Mouse (Mus musculus): ENCODE results near the gene Olfr1014. TPM values are rescaled to one million over a fixed set of nuclear protein-coding genes. Genes with fewer than 3 reads are reported as not detected.

Olfr1014 gene
- not detected in 2 replicates for polyA plus RNA-seq (2012; ENCODE audit: low replicate concordance)

GRCm38 (mm10) chr2:85772413-85772812 is at the start of gene Olfr1014:
Gene Olfr1014, plus strand, starts transcription at chr2:85772713.

GRCm38 (mm10) chr2:85762666-85763065 is 9.8 kb upstream of the Olfr1014 start, which contains the start of gene Olfr1012:
Gene Olfr1012, minus strand, starts transcription at chr2:85762766.

GRCm38 (mm10) chr2:85766798-85767197 is 5.7 kb upstream of the Olfr1014 start, which contains the start of gene Olfr1013:
Gene Olfr1013, plus strand, starts transcription at chr2:85767098.

GRCm38 (mm10) chr2:85781717-85782116 is 9.2 kb downstream of the Olfr1014 start, which contains the start of gene Olfr1015:
Gene Olfr1015, plus strand, starts transcription at chr2:85782017.

GRCm38 (mm10) chr2:85802444-85802843 is 29.9 kb downstream of the Olfr1014 start, which contains the start of gene Olfr1016:
Gene Olfr1016, minus strand, starts transcription at chr2:85802544.

GRCm38 (mm10) chr2:85818179-85818578 is 45.7 kb downstream of the Olfr1014 start, which contains the start of gene Olfr1018:
Gene Olfr1018, plus strand, starts transcription at chr2:85818479.

Other genes starting within 250 kb of the Olfr1014 start
- gene Olfr996, start 193.5 kb upstream of the Olfr1014 start, polyA plus RNA-seq (2012; ENCODE audit: low replicate concordance): not detected in 2 replicates
- not detected in 2 replicates for gene Olfr998, start 183.8 kb upstream of the Olfr1014 start, polyA plus RNA-seq (2012; ENCODE audit: low replicate concordance)
- not detected in 2 replicates for gene Olfr1000, start 160.8 kb upstream of the Olfr1014 start, polyA plus RNA-seq (2012; ENCODE audit: low replicate concordance)
- gene Olfr1002, start 122.0 kb upstream of the Olfr1014 start, polyA plus RNA-seq (2012; ENCODE audit: low replicate concordance): not detected in 2 replicates
- not detected in 2 replicates for gene Olfr154, start 108.3 kb upstream of the Olfr1014 start, polyA plus RNA-seq (2012; ENCODE audit: low replicate concordance)
- not detected in 2 replicates for gene Olfr1006, start 93.9 kb upstream of the Olfr1014 start, polyA plus RNA-seq (2012; ENCODE audit: low replicate concordance)
- not detected in 2 replicates for gene Olfr1008, start 83.3 kb upstream of the Olfr1014 start, polyA plus RNA-seq (2012; ENCODE audit: low replicate concordance)
- not detected in 2 replicates for gene Olfr1009, start 57.3 kb upstream of the Olfr1014 start, polyA plus RNA-seq (2012; ENCODE audit: low replicate concordance)
- not detected in 2 replicates for gene Olfr1012, start 9.9 kb upstream of the Olfr1014 start, polyA plus RNA-seq (2012; ENCODE audit: low replicate concordance)
- not detected in 2 replicates for gene Olfr1013, start 5.6 kb upstream of the Olfr1014 start, polyA plus RNA-seq (2012; ENCODE audit: low replicate concordance)
- gene Olfr1015, start 9.3 kb downstream of the Olfr1014 start, polyA plus RNA-seq (2012; ENCODE audit: low replicate concordance): not detected in 2 replicates
- gene Olfr1016, start 29.8 kb downstream of the Olfr1014 start, polyA plus RNA-seq (2012; ENCODE audit: low replicate concordance): not detected in 2 replicates
- not detected in 2 replicates for gene Olfr1018, start 45.8 kb downstream of the Olfr1014 start, polyA plus RNA-seq (2012; ENCODE audit: low replicate concordance)
- gene Olfr1019, start 72.8 kb downstream of the Olfr1014 start, polyA plus RNA-seq (2012; ENCODE audit: low replicate concordance): not detected in 2 replicates
- not detected in 2 replicates for gene Olfr1020, start 74.3 kb downstream of the Olfr1014 start, polyA plus RNA-seq (2012; ENCODE audit: low replicate concordance)
- gene Olfr1022, start 95.9 kb downstream of the Olfr1014 start, polyA plus RNA-seq (2012; ENCODE audit: low replicate concordance): not detected in 2 replicates
- gene Olfr1023, start 112.9 kb downstream of the Olfr1014 start, polyA plus RNA-seq (2012; ENCODE audit: low replicate concordance): not detected in 2 replicates
- gene Olfr1024, start 132.3 kb downstream of the Olfr1014 start, polyA plus RNA-seq (2012; ENCODE audit: low replicate concordance): not detected in 2 replicates
- not detected in 2 replicates for gene Olfr1025-ps1, start 142.5 kb downstream of the Olfr1014 start, polyA plus RNA-seq (2012; ENCODE audit: low replicate concordance)
- gene Olfr1026, start 148.8 kb downstream of the Olfr1014 start, polyA plus RNA-seq (2012; ENCODE audit: low replicate concordance): not detected in 2 replicates
- not detected in 2 replicates for gene Olfr1028, start 177.7 kb downstream of the Olfr1014 start, polyA plus RNA-seq (2012; ENCODE audit: low replicate concordance)
- gene Olfr1029, start 201.2 kb downstream of the Olfr1014 start, polyA plus RNA-seq (2012; ENCODE audit: low replicate concordance): not detected in 2 replicates
- gene Olfr1030, start 206.6 kb downstream of the Olfr1014 start, polyA plus RNA-seq (2012; ENCODE audit: low replicate concordance): not detected in 2 replicates
- gene Olfr1031, start 217.6 kb downstream of the Olfr1014 start, polyA plus RNA-seq (2012; ENCODE audit: low replicate concordance): not detected in 2 replicates
- gene Olfr1032, start 232.8 kb downstream of the Olfr1014 start, polyA plus RNA-seq (2012; ENCODE audit: low replicate concordance): not detected in 2 replicates
- not detected in 2 replicates for gene Olfr1033, start 247.9 kb downstream of the Olfr1014 start, polyA plus RNA-seq (2012; ENCODE audit: low replicate concordance)

All from hematopoietic multipotent progenitor cell, adult 10-12 weeks (in vitro differentiated cells).